Comparison of ENCODE assay signal across 21 mouse cellular contexts in the genomic region with DNA sequence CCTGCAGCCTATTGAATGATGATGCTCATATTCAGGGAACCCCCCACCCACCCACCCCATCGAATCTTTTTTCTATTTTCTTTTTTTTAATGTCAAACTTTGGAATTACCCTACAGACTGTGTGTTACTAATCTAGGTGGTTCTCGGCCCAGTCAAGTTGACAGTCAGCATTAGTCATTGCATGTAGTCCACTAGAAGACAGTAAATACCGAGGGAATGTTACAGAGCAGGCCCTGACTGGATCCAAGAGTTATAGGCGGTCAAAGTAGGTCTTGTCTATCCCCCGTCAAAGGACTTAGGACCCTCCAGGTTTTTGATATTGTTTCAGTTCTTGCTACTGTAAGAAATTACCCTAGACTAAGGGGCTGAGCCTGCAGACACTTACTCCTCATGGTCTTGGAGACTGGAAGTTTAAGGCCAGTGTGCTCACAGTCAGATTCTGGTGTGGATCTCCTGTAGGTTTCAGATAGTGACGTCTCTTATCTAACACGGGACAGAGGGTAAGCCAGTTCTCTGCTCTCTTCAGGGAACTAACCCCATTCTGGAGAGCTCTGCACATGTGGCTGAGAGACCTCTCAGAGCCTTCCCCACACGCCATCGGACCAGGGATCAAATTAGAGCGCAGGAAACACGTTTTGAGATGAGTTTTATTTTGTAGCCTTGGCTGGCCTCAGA. TPM values are rescaled to one million over a fixed set of nuclear protein-coding genes. Genes with fewer than 3 reads are reported as not detected.
A peak's percentile ranks its signal among the peaks of the same experiment; 100 is the strongest.
DNase-seq lines count a peak whose midpoint lies in the region; ATAC-seq and TF ChIP-seq lines count a peak whose summit lies in the region.
"Had no signal": no experiment of that assay in that cellular context is flagged by ENCODE, and none has a peak within 500 bp of the region (broad histone marks: within the 10 kb centered on the region; RNA-seq: fewer than 3 reads in every experiment).

No protein-coding gene starts in this region.

- no peaks in the 10 kb centered on the region for H3K4me1 ChIP-seq in stomach, embryonic 14.5 days (ENCODE audit: control insufficient read depth, insufficient read depth, low read length)
- no peaks in the 10 kb centered on the region for H3K4me1 ChIP-seq in stomach, postnatal 0 days (replicated peaks; ENCODE audit: control insufficient read depth, insufficient read depth)
- H3K4me1 ChIP-seq in liver, embryonic 14.5 days (replicated peaks; ENCODE audit: control insufficient read depth in 2 of 2, insufficient read depth in 2 of 2, low read length in 1 of 2), result peaks cover 33 to 35% of the 10 kb centered on the region in 2 experiments
- no peaks in the 10 kb centered on the region for H3K4me1 ChIP-seq in kidney, embryonic 15.5 days
- H3K4me1 ChIP-seq: embryonic facial prominence, embryonic 10.5 days had no signal

- no peak for TF ChIP-seq EP300 in stomach, postnatal 0 days (optimal IDR thresholded peaks at IDR 0.05)
- peak; percentile 98 for TF ChIP-seq EP300 in liver, embryonic 14.5 days (IDR thresholded peaks at IDR 0.05; ENCODE audit: low read depth)

- no peak overlapping the region for H3K9ac ChIP-seq in stomach, embryonic 14.5 days (replicated peaks; ENCODE audit: low read depth, low read length)
- no peak overlapping the region for H3K9ac ChIP-seq in stomach, postnatal 0 days (ENCODE audit: low read length)
- peak overlapping the region; percentile 41 for H3K9ac ChIP-seq in liver, embryonic 14.5 days (replicated peaks)
- H3K9ac ChIP-seq in kidney, embryonic 15.5 days, result no peak overlapping the region

- H3K36me3 ChIP-seq in stomach, embryonic 14.5 days (ENCODE audit: control insufficient read depth, insufficient read depth, low read length), result peaks cover 22% of the 10 kb centered on the region; the same call in 1 of the 2 replicates
- peaks cover 5% of the 10 kb centered on the region for H3K36me3 ChIP-seq in stomach, postnatal 0 days (ENCODE audit: control insufficient read depth, insufficient read depth, low read length)
- peaks cover 7% of the 10 kb centered on the region for H3K36me3 ChIP-seq in liver, embryonic 14.5 days (replicated peaks; ENCODE audit: control insufficient read depth, insufficient read depth, low read depth)
- H3K36me3 ChIP-seq in kidney, embryonic 15.5 days, result peaks cover 39% of the 10 kb centered on the region

- H3K4me3 ChIP-seq in stomach, embryonic 14.5 days (ENCODE audit: low read depth, low read length), result no peak overlapping the region
- no peak overlapping the region for H3K4me3 ChIP-seq in stomach, postnatal 0 days (ENCODE audit: low read depth, low read length)
- peak overlapping the region; percentile 17 to 40; a peak in 3 of 4 replicates for H3K4me3 ChIP-seq in liver, embryonic 14.5 days (ENCODE audit: insufficient read depth in 1 of 2, low read depth in 2 of 2, low read length in 2 of 2)
- H3K4me3 ChIP-seq in kidney, embryonic 15.5 days (replicated peaks), result no peak overlapping the region
- H3K4me3 ChIP-seq: embryonic facial prominence, embryonic 10.5 days; layer of hippocampus, adult 2 months; left cerebral cortex, adult 2 months had no signal

- TF ChIP-seq CTCF in stomach, postnatal 0 days (IDR thresholded peaks at IDR 0.05; ENCODE audit: low read depth), result no peak
- no peak for TF ChIP-seq CTCF in liver, embryonic 14.5 days (IDR thresholded peaks at IDR 0.05; ENCODE audit: low read depth)

- H3K9me3 ChIP-seq in stomach, embryonic 14.5 days (ENCODE audit: control insufficient read depth, low read depth, low read length), result no peaks in the 10 kb centered on the region
- no peaks in the 10 kb centered on the region for H3K9me3 ChIP-seq in stomach, postnatal 0 days (ENCODE audit: control insufficient read depth, low read length)
- no peaks in the 10 kb centered on the region for H3K9me3 ChIP-seq in liver, embryonic 14.5 days (ENCODE audit: control insufficient read depth, low read length)
- no peaks in the 10 kb centered on the region for H3K9me3 ChIP-seq in kidney, embryonic 15.5 days (replicated peaks)
- H3K9me3 ChIP-seq: embryonic facial prominence, embryonic 10.5 days had no signal

- H3K4me2 ChIP-seq in stomach, embryonic 14.5 days (replicated peaks; ENCODE audit: low read depth, low read length), result no peak overlapping the region
- no peak overlapping the region for H3K4me2 ChIP-seq in stomach, postnatal 0 days (replicated peaks; ENCODE audit: low read depth)
- H3K4me2 ChIP-seq in liver, embryonic 14.5 days (ENCODE audit: low read depth), result peak overlapping the region; percentile 72
- H3K4me2 ChIP-seq in kidney, embryonic 15.5 days, result no peak overlapping the region

- WGBS in stomach, embryonic 14.5 days, result 87% methylated on average over 11 of the region's 11 CpGs
- WGBS in stomach, postnatal 0 days, result 86% methylated on average over 11 of the region's 11 CpGs
- 24% methylated on average over 11 of the region's 11 CpGs for WGBS in liver, embryonic 14.5 days (ENCODE audit: insufficient replicate concordance)
- 86% methylated on average over 11 of the region's 11 CpGs for WGBS in kidney, embryonic 15.5 days

- H3K27ac ChIP-seq in stomach, embryonic 14.5 days (ENCODE audit: low read length), result no peak overlapping the region
- H3K27ac ChIP-seq in stomach, postnatal 0 days (replicated peaks), result no peak overlapping the region
- peak overlapping the region; percentile 97 for H3K27ac ChIP-seq in liver, embryonic 14.5 days
- no peak overlapping the region for H3K27ac ChIP-seq in kidney, embryonic 15.5 days
- H3K27ac ChIP-seq: embryonic facial prominence, embryonic 10.5 days; kidney, postnatal 0 days; layer of hippocampus, adult 2 months; left cerebral cortex, adult 2 months had no signal

- peak; percentile 71; the same call in 1 of the 2 replicates for ATAC-seq in stomach, embryonic 14.5 days (ENCODE audit: insufficient number of reproducible peaks, insufficient read depth, low FRiP score, low read depth)
- ATAC-seq in stomach, postnatal 0 days (ENCODE audit: low FRiP score, low TSS enrichment), result no peak
- peak; percentile 99 for ATAC-seq in liver, embryonic 14.5 days (ENCODE audit: insufficient read depth)
- ATAC-seq in kidney, embryonic 15.5 days (replicated peaks; ENCODE audit: low FRiP score), result no peak
- ATAC-seq in cerebellum, adult (ENCODE audit: insufficient number of reproducible peaks, low FRiP score, low TSS enrichment), result no peak
- ATAC-seq: CD4-positive, CD25-positive, alpha-beta regulatory T cell, adult 4 months; forebrain, embryonic 16.5 days; midbrain, embryonic 16.5 days had no signal

- peak; percentile 61 for DNase-seq in heart, adult 11 months
- DNase-seq in heart, postnatal 4 days, result no peak
- DNase-seq in stomach, postnatal 0 days (ENCODE audit: low spot score), result no peak
- peak; percentile 84 to 91 (median 86) for DNase-seq in liver, embryonic 14.5 days (ENCODE audit: low read depth in 3 of 3, low spot score in 3 of 3)
- DNase-seq in kidney, postnatal 4 days, result no peak
- DNase-seq: cerebellum, adult 18-20 months; cerebellum, postnatal 36 days; heart, adult 18-20 months; retina, postnatal 1 day; right cerebral cortex, postnatal 4 days; thymus, postnatal 25 days had no signal

- H3K27me3 ChIP-seq in stomach, embryonic 14.5 days (ENCODE audit: control insufficient read depth, insufficient read depth, low read length), result no peaks in the 10 kb centered on the region
- no peaks in the 10 kb centered on the region for H3K27me3 ChIP-seq in stomach, postnatal 0 days (ENCODE audit: control insufficient read depth, insufficient read depth, low read length)
- no peaks in the 10 kb centered on the region for H3K27me3 ChIP-seq in liver, embryonic 14.5 days (ENCODE audit: control insufficient read depth, insufficient read depth, low read length)
- H3K27me3 ChIP-seq in kidney, embryonic 15.5 days, result no peaks in the 10 kb centered on the region

RNA-seq across cellular contexts. Expression of a gene that starts 21.2 kb away (rescaled TPM):
- total RNA-seq in heart, postnatal 4 days (2021), result 10 to 100 TPM; 24.0 to 29.8 TPM
- 73.1 and 77.7 TPM in 2 replicates for polyA plus RNA-seq in stomach, embryonic 14.5 days (2014; fragmentation: Nextera tagmentation; extraction: Ambion mirVana)
- 32.6 and 33.2 TPM in 2 replicates for polyA plus RNA-seq in stomach, postnatal 0 days (2015; fragmentation: Nextera tagmentation; extraction: Ambion mirVana)
- 20.9 and 27.7 TPM in 2 replicates for polyA plus RNA-seq in liver, embryonic 14.5 days (2012; rRNA removed)
- polyA plus RNA-seq in liver, embryonic 14.5 days (2014; fragmentation: Nextera tagmentation; extraction: Ambion mirVana), result 69.1 and 75.0 TPM in 2 replicates
- polyA plus RNA-seq in kidney, embryonic 15.5 days (2015; fragmentation: Nextera tagmentation; extraction: Ambion mirVana), result 74.8 and 75.6 TPM in 2 replicates

RNA-seq across cellular contexts. Expression of a gene that starts 48.6 kb away (rescaled TPM):
- 10 to 100 TPM; 10.3 to 11.2 TPM for total RNA-seq in heart, postnatal 4 days (2021)
- polyA plus RNA-seq in stomach, embryonic 14.5 days (2014; fragmentation: Nextera tagmentation; extraction: Ambion mirVana), result 34.4 and 37.8 TPM in 2 replicates
- polyA plus RNA-seq in stomach, postnatal 0 days (2015; fragmentation: Nextera tagmentation; extraction: Ambion mirVana), result 36.8 and 41.3 TPM in 2 replicates
- 11.4 and 11.5 TPM in 2 replicates for polyA plus RNA-seq in liver, embryonic 14.5 days (2012; rRNA removed)
- polyA plus RNA-seq in liver, embryonic 14.5 days (2014; fragmentation: Nextera tagmentation; extraction: Ambion mirVana), result 15.8 and 16.9 TPM in 2 replicates
- 30.1 and 35.0 TPM in 2 replicates for polyA plus RNA-seq in kidney, embryonic 15.5 days (2015; fragmentation: Nextera tagmentation; extraction: Ambion mirVana)

RNA-seq across cellular contexts. Expression of a gene that starts 49.1 kb away (rescaled TPM):
- 10 to 100 TPM; 14.2 to 14.8 TPM for total RNA-seq in heart, postnatal 4 days (2021)
- 38.9 and 46.1 TPM in 2 replicates for polyA plus RNA-seq in stomach, embryonic 14.5 days (2014; fragmentation: Nextera tagmentation; extraction: Ambion mirVana)
- polyA plus RNA-seq in stomach, postnatal 0 days (2015; fragmentation: Nextera tagmentation; extraction: Ambion mirVana), result 19.7 and 19.8 TPM in 2 replicates
- 10.1 and 10.8 TPM in 2 replicates for polyA plus RNA-seq in liver, embryonic 14.5 days (2012; rRNA removed)
- 12.7 and 13.5 TPM in 2 replicates for polyA plus RNA-seq in liver, embryonic 14.5 days (2014; fragmentation: Nextera tagmentation; extraction: Ambion mirVana)
- 35.6 and 35.9 TPM in 2 replicates for polyA plus RNA-seq in kidney, embryonic 15.5 days (2015; fragmentation: Nextera tagmentation; extraction: Ambion mirVana)

RNA-seq across cellular contexts. Expression of a gene that starts 55.9 kb away (rescaled TPM):
- total RNA-seq in heart, postnatal 4 days (2021), result 1 to 10 TPM; 6.0 to 7.1 TPM
- polyA plus RNA-seq in stomach, embryonic 14.5 days (2014; fragmentation: Nextera tagmentation; extraction: Ambion mirVana), result 13.7 and 14.0 TPM in 2 replicates
- polyA plus RNA-seq in stomach, postnatal 0 days (2015; fragmentation: Nextera tagmentation; extraction: Ambion mirVana), result 7.2 and 8.3 TPM in 2 replicates
- 4.0 and 5.2 TPM in 2 replicates for polyA plus RNA-seq in liver, embryonic 14.5 days (2012; rRNA removed)
- polyA plus RNA-seq in liver, embryonic 14.5 days (2014; fragmentation: Nextera tagmentation; extraction: Ambion mirVana), result 9.4 and 12.8 TPM in 2 replicates
- 10.9 and 11.7 TPM in 2 replicates for polyA plus RNA-seq in kidney, embryonic 15.5 days (2015; fragmentation: Nextera tagmentation; extraction: Ambion mirVana)

Comparison
In these comparisons a context has a peak if more than half of its experiments do, and no peak if none do; other contexts are left out.
1. DNase-seq: peak in heart, adult 11 months (single experiment) and liver, embryonic 14.5 days (3 of 3); none in heart, postnatal 4 days (single experiment), stomach, postnatal 0 days (single experiment) and kidney, postnatal 4 days (0 of 2).
2. ATAC-seq: peak in stomach, embryonic 14.5 days (single experiment) and liver, embryonic 14.5 days (single experiment); none in stomach, postnatal 0 days (single experiment), kidney, embryonic 15.5 days (single experiment) and cerebellum, adult (single experiment).
3. H3K4me3 ChIP-seq: peak in liver, embryonic 14.5 days (2 of 2); none in stomach, embryonic 14.5 days (single experiment), stomach, postnatal 0 days (single experiment) and kidney, embryonic 15.5 days (single experiment).